Mouse (Mus musculus): ENCODE data around the gene Gabpb2. TPM values are rescaled to one million over a fixed set of nuclear protein-coding genes. Genes with fewer than 3 reads are reported as not detected.

The Gabpb2 gene
- total RNA-seq, 1 experiment from 2014 or later, result 122 TPM

GRCm38 (mm10) chr3:95169996-95170395, 47.7 kb downstream of the Gabpb2 start:
- no peak for ATAC-seq (ENCODE audit: extremely low read depth, insufficient number of reproducible peaks, low FRiP score, poor library complexity, severe bottlenecking)

GRCm38 (mm10) chr3:95164840-95165239, 52.9 kb downstream of the Gabpb2 start:
- no peak for ATAC-seq (ENCODE audit: extremely low read depth, insufficient number of reproducible peaks, low FRiP score, poor library complexity, severe bottlenecking)

- ATAC-seq (ENCODE audit: extremely low read depth, insufficient number of reproducible peaks, low FRiP score, poor library complexity, severe bottlenecking), result no peak
Measured at GRCm38 (mm10) chr3:95164256-95164550, 53.5 kb downstream of the Gabpb2 start.

- no peak for ATAC-seq (ENCODE audit: extremely low read depth, insufficient number of reproducible peaks, low FRiP score, poor library complexity, severe bottlenecking)
Measured at GRCm38 (mm10) chr3:95163419-95164255, 54.1 kb downstream of the Gabpb2 start.

- no peak for ATAC-seq (ENCODE audit: extremely low read depth, insufficient number of reproducible peaks, low FRiP score, poor library complexity, severe bottlenecking)
Measured at GRCm38 (mm10) chr3:95162345-95162628, 55.4 kb downstream of the Gabpb2 start.

- ATAC-seq (ENCODE audit: extremely low read depth, insufficient number of reproducible peaks, low FRiP score, poor library complexity, severe bottlenecking), result no peak
Measured at GRCm38 (mm10) chr3:95161618-95162344, 55.9 kb downstream of the Gabpb2 start.

- no peak for ATAC-seq (ENCODE audit: extremely low read depth, insufficient number of reproducible peaks, low FRiP score, poor library complexity, severe bottlenecking)
Measured at GRCm38 (mm10) chr3:95161041-95161551, 56.6 kb downstream of the Gabpb2 start.

GRCm38 (mm10) chr3:95159987-95160963, 57.4 kb downstream of the Gabpb2 start, which contains the start of gene Sema6c:
Sema6c (plus strand) TSS chr3:95160457.
- peak; percentile 98 for ATAC-seq (ENCODE audit: extremely low read depth, insufficient number of reproducible peaks, low FRiP score, poor library complexity, severe bottlenecking)

- ATAC-seq (ENCODE audit: extremely low read depth, insufficient number of reproducible peaks, low FRiP score, poor library complexity, severe bottlenecking), result no peak
Measured at GRCm38 (mm10) chr3:95159511-95159986, 58.2 kb downstream of the Gabpb2 start.

- peak; percentile 87 for ATAC-seq (ENCODE audit: extremely low read depth, insufficient number of reproducible peaks, low FRiP score, poor library complexity, severe bottlenecking)
Measured at GRCm38 (mm10) chr3:95153874-95154273, 63.8 kb downstream of the Gabpb2 start.

- no peak for ATAC-seq (ENCODE audit: extremely low read depth, insufficient number of reproducible peaks, low FRiP score, poor library complexity, severe bottlenecking)
Measured at GRCm38 (mm10) chr3:95147924-95148323, 69.8 kb downstream of the Gabpb2 start.

- peak; percentile 83 for ATAC-seq (ENCODE audit: extremely low read depth, insufficient number of reproducible peaks, low FRiP score, poor library complexity, severe bottlenecking)
Measured at GRCm38 (mm10) chr3:95142617-95143011, 75.1 kb downstream of the Gabpb2 start.

- ATAC-seq (ENCODE audit: extremely low read depth, insufficient number of reproducible peaks, low FRiP score, poor library complexity, severe bottlenecking), result peak; percentile 62
Measured at GRCm38 (mm10) chr3:95141952-95142616, 75.6 kb downstream of the Gabpb2 start, which contains the start of gene Tnfaip8l2. Tnfaip8l2 (minus strand) TSS chr3:95142360.

- peak; percentile 50 for ATAC-seq (ENCODE audit: extremely low read depth, insufficient number of reproducible peaks, low FRiP score, poor library complexity, severe bottlenecking)
Measured at GRCm38 (mm10) chr3:95141474-95141873, 76.2 kb downstream of the Gabpb2 start.

GRCm38 (mm10) chr3:95140795-95141194, 76.9 kb downstream of the Gabpb2 start:
- no peak for ATAC-seq (ENCODE audit: extremely low read depth, insufficient number of reproducible peaks, low FRiP score, poor library complexity, severe bottlenecking)

- ATAC-seq (ENCODE audit: extremely low read depth, insufficient number of reproducible peaks, low FRiP score, poor library complexity, severe bottlenecking), result no peak
Measured at GRCm38 (mm10) chr3:95140289-95140595, 77.5 kb downstream of the Gabpb2 start.

- ATAC-seq (ENCODE audit: extremely low read depth, insufficient number of reproducible peaks, low FRiP score, poor library complexity, severe bottlenecking), result no peak
Measured at GRCm38 (mm10) chr3:95139586-95140288, 78.0 kb downstream of the Gabpb2 start.

GRCm38 (mm10) chr3:95136336-95136735, 81.4 kb downstream of the Gabpb2 start:
- ATAC-seq (ENCODE audit: extremely low read depth, insufficient number of reproducible peaks, low FRiP score, poor library complexity, severe bottlenecking), result no peak

Data from neutrophil, adult 5-6 weeks (primary cell).